Mouse (Mus musculus) embryonic facial prominence, embryonic 14.5 days (tissue): ENCODE measurements around the gene S1pr5. TPM values are rescaled to one million over a fixed set of nuclear protein-coding genes. Genes with fewer than 3 reads are reported as not detected.
"Not testable (repeated sequence)": the region's sequence is repeated elsewhere in the genome, so short reads cannot be mapped to it uniquely, and the experiment has no call there.

ENCODE experiments used
- ATAC-seq: fragments of 200-750 bp; cut with Nextera tagmentation; 2 replicates; pipeline ENCODE4 v1.8.0; 2017; ENCODE audit warnings: low read depth, moderate number of reproducible peaks, moderate TSS enrichment
- DNase-seq: peaks from one replicate; pipeline ENCODE4 v3.0.0-alpha.2; 2015; ENCODE audit warnings: low spot score
- H3K27ac ChIP-seq: fragments of 300-500 bp; sonication (generic); replicated peaks from 2 replicates; pipeline ENCODE4 v1.5.1; 2014; ENCODE audit warnings: low read depth, mild to moderate bottlenecking, low read length, moderate library complexity
- H3K27me3 ChIP-seq: fragments of 300-500 bp; sonication (generic); replicated peaks from 2 replicates; pipeline ENCODE4 v1.6.1; 2014; ENCODE audit warnings: low read length; ENCODE audit not compliant: control insufficient read depth, insufficient read depth
- H3K36me3 ChIP-seq: fragments of 300-500 bp; sonication (generic); 2 replicates; pipeline ENCODE4 v1.6.1; 2014; ENCODE audit warnings: low read length, mixed read lengths; ENCODE audit not compliant: control insufficient read depth, insufficient read depth
- H3K4me1 ChIP-seq: fragments of 300-500 bp; sonication (generic); 2 replicates; pipeline ENCODE4 v1.6.1; 2014; ENCODE audit warnings: antibody characterized with exemption, low read length; ENCODE audit not compliant: control insufficient read depth, insufficient read depth
- H3K4me2 ChIP-seq: fragments of 300-500 bp; sonication (generic); 2 replicates; pipeline ENCODE4 v1.6.1; 2014; ENCODE audit warnings: low read depth, mild to moderate bottlenecking, low read length, moderate library complexity, mixed read lengths
- H3K4me3 ChIP-seq: fragments of 300-500 bp; sonication (generic); 2 replicates; pipeline ENCODE4 v1.5.1; 2014; ENCODE audit warnings: low read depth, mild to moderate bottlenecking, low read length
- H3K9ac ChIP-seq: fragments of 300-500 bp; sonication (generic); 2 replicates; pipeline ENCODE4 v1.6.1; 2014; ENCODE audit warnings: low read depth, mild to moderate bottlenecking, low read length, moderate library complexity, mixed read lengths
- H3K9me3 ChIP-seq: fragments of 300-500 bp; sonication (generic); 2 replicates; pipeline ENCODE4 v1.6.1; 2016; ENCODE audit warnings: low read length; ENCODE audit not compliant: control insufficient read depth
- WGBS: fragments of 180-500 bp; shearing (Covaris S2); extraction: QIAGEN DNeasy Blood & Tissue Kit; methylation state at CpG from one replicate; pipeline ENCODE4 v1.1.7; 2014; 5-methylcytosine and 5-hydroxymethylcytosine counted together
- polyA plus RNA-seq: library from polyadenylated mRNA; unstranded; fragments of >200 nt; fragmentation: Nextera tagmentation; extraction: Ambion mirVana; gene quantifications from 2 replicates; pipeline ENCODE4 v1.2.1, GENCODE M21; 2014

S1pr5 gene
- polyA plus RNA-seq, 1 experiment from 2014 or later: 0.96 TPM

DNA sequence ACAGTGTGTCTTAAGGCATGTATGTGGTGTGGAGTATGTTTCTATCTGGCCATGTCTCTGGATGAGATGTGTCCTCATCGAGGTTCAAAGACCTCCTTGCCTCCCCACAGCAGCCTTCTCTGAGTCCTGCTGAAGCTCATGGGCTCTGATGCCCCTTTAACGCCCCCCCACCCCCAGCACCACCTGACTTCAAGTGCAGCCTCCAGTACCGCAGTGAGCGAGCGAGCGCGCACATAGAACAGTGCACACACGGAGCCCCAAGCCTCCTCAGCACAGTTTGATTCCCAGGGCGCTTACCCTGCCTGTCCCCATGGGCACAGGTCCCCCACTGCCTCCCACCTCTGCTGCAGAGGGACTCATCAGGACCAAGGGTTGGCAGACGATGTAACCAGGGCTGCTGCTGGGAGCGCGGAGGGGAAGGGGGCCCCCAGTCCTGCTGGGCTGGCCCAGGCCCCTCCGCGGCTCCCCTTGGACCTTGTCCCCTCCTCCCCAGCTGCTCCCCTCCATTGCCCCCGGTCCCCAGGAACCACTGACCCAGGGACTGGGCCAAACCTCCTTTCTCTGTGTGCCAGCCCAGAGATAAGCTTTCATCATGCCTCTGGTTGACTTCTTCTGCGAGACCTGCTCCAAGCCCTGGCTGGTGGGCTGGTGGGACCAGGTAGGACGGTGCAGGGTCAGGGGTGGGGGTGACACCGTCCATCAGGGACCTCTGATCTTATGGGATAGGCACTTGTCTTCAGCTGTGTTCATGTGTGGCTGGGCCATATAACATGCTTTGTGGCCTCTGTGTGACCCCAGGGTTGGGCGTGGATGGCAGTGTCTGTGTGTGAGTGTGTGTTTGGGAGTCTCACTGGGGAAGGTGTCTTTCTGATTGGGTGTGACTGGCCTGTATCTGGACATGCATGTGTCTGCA lies 51.5 kb downstream of the S1pr5 start:
- 25% methylated on average over 14 of the region's 19 CpGs for WGBS
- Histone ChIP-seq H3K9ac (peak overlapping the region; percentile 56), H3K4me3 (peak overlapping the region; percentile 17), H3K27ac (no peak overlapping the region), H3K36me3 (no peaks in the 10 kb centered on the region), H3K4me2 (peak overlapping the region; percentile 55), H3K9me3 (no peaks in the 10 kb centered on the region), H3K27me3 (no peaks in the 10 kb centered on the region), H3K4me1 (0 out of 2 replicates have a peak, but pooled peaks cover 3% of the 10 kb centered on the region)
- ATAC-seq (peak; percentile 72), DNase-seq (peak; percentile 29)

DNA sequence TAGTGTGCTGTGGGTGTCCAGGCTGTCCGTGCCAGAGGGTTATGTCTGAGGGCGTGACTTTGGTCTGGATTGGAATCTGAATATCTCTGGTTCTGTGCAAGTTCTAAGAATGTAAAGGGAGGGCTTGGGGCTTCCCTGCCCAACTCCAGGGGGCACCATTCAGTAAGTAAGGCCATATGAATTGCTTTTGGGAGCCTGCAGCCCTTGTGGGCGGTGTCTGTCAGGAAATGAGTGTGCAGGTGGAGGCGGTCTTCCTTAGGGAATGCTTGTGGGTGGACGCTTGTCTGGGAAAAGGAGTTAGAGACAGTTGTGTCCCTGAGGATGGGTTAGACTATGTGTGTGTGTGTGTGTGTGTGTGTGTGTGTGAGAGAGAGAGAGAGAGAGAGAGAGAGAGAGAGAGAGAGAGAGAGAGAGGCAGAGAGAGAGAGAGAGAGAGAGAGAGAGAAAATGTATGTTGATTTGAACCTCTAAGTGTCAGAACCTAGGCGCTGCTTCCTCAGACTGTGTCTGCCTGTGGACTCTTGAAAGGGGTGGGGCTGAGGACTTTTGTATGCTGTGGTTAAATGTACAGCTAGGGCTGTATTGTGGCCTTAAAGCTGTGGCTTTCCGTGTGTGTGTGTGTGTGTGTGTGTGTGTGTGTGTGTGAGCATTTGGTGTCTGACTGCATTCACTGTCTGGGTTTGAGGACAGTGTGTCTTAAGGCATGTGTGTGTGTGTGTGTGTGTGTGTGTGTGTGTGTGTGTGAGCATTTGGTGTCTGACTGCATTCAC lies 52.3 kb downstream of the S1pr5 start:
- WGBS: 55% methylated on average over 7 of the region's 7 CpGs
- H3K27ac ChIP-seq, DNase-seq, H3K36me3 ChIP-seq, H3K4me2 ChIP-seq, H3K4me3 ChIP-seq, H3K27me3 ChIP-seq, H3K9me3 ChIP-seq, H3K9ac ChIP-seq, H3K4me1 ChIP-seq: not testable (repeated sequence)
- peak; percentile 46; the same call in 1 of the 2 replicates for ATAC-seq

DNA sequence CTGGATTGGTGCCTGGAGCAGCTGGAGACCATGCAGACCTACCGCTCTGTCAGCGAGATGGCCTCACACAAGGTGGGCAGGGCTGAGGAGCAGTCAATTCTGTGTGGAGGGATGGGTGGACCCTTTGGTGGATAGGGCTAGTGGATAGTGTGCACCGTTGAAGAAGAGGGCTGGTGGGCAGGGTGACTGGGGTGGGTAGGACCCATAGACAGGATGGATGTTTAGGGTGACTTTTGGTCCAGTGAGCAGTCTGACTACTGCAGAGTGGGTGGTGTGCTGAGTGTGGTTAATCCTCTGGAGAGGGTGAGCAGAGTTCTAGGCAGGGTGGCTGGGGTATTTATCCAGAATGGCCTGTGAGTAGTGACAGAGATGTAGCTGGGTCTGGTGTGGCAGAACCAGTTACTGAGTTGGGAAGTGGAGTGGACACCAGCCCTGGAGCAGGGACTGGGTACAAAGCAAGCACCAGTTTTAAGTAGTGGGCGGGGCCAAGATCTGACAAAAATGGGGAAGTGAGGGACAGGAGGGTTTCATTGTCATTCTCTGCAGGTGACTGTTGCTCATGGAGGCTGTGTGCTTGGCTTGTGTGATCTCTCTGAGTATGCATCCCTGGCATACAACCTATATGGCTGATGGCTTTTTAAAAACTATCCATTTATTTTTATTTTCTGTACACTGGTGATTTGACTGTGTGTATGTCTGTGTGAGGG lies 53.3 kb downstream of the S1pr5 start:
- Histone ChIP-seq H3K4me1 (0 out of 2 replicates have a peak, but pooled peaks cover 3% of the 10 kb centered on the region), H3K27me3 (no peaks in the 10 kb centered on the region), H3K27ac (no peak overlapping the region), H3K4me2 (no peak overlapping the region), H3K9ac (no peak overlapping the region), H3K9me3 (no peaks in the 10 kb centered on the region), H3K4me3 (no peak overlapping the region), H3K36me3 (no peaks in the 10 kb centered on the region)
- ATAC-seq: no peak
- DNase-seq: no peak
- WGBS: 90% methylated on average over 4 of the region's 4 CpGs

DNA sequence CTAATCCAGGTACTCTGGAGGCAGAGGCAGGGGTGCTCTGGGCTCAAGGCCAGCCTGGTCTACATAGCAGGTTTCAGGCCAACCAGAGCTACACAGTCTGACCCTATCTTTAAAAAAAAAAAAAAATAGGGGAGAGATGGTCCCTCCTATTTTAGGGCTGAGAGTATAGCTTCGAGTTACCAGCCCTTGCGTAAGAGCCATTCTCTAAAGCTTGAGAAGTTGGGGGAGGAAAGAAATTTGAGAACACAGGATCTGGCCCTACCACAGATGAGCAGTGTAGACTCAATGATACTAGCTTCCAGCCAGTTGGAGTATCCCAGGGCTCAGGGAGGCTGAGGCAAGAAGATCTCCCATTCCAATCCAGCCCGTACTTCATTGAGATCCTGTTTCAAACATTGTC lies 54.5 kb downstream of the S1pr5 start:
- DNase-seq (no peak), ATAC-seq (no peak)
- H3K4me3 ChIP-seq: no peak overlapping the region
- H3K36me3 ChIP-seq: no peaks in the 10 kb centered on the region
- no peaks in the 10 kb centered on the region for H3K27me3 ChIP-seq
- no peak overlapping the region for H3K9ac ChIP-seq
- no peak overlapping the region for H3K27ac ChIP-seq
- no peaks in the 10 kb centered on the region for H3K9me3 ChIP-seq
- no peak overlapping the region for H3K4me2 ChIP-seq
- 72% methylated on average over 3 of the region's 3 CpGs for WGBS
- 0 out of 2 replicates have a peak, but pooled peaks cover 3% of the 10 kb centered on the region for H3K4me1 ChIP-seq

Other genes starting within 250 kb of the S1pr5 start
- 110 and 119 TPM in 2 replicates for gene Mrpl4, start 245.7 kb downstream of the S1pr5 start, polyA plus RNA-seq
- 18.6 and 20.0 TPM in 2 replicates for gene Icam1, start 232.5 kb downstream of the S1pr5 start, polyA plus RNA-seq
- 0.65 and 0.69 TPM in 2 replicates for gene Icam4, start 219.1 kb downstream of the S1pr5 start, polyA plus RNA-seq
- gene Icam5, start 216.4 kb downstream of the S1pr5 start, polyA plus RNA-seq: 0.19 TPM in 1 of 2 replicates, not detected in the other
- gene Zglp1, start 181.3 kb downstream of the S1pr5 start, polyA plus RNA-seq: 0.87 and 1.2 TPM in 2 replicates
- 0.24 TPM in 1 of 2 replicates, not detected in the other for gene Gm49373, start 175.3 kb downstream of the S1pr5 start, polyA plus RNA-seq
- 60.8 and 62.7 TPM in 2 replicates for gene Fdx1l, start 174.8 kb downstream of the S1pr5 start, polyA plus RNA-seq
- gene Gm38431, start 156.4 kb downstream of the S1pr5 start, polyA plus RNA-seq: 1.2 and 1.4 TPM in 2 replicates
- 64.2 and 71.4 TPM in 2 replicates for gene Raver1, start 156.4 kb downstream of the S1pr5 start, polyA plus RNA-seq
- 9.8 and 11.6 TPM in 2 replicates for gene Tyk2, start 117.2 kb downstream of the S1pr5 start, polyA plus RNA-seq
- gene Cdc37, start 98.5 kb downstream of the S1pr5 start, polyA plus RNA-seq: 259 and 298 TPM in 2 replicates
- gene Pde4a, start 82.7 kb downstream of the S1pr5 start, polyA plus RNA-seq: 6.2 and 6.9 TPM in 2 replicates
- gene Keap1, start 9.1 kb downstream of the S1pr5 start, polyA plus RNA-seq: 43.0 and 49.6 TPM in 2 replicates
- gene Atg4d, start 16.9 kb upstream of the S1pr5 start, polyA plus RNA-seq: 26.3 and 35.5 TPM in 2 replicates
- 11.0 and 14.4 TPM in 2 replicates for gene Kri1, start 39.5 kb upstream of the S1pr5 start, polyA plus RNA-seq
- gene Cdkn2d, start 43.0 kb upstream of the S1pr5 start, polyA plus RNA-seq: 57.2 and 57.7 TPM in 2 replicates
- 20.8 and 22.7 TPM in 2 replicates for gene Ap1m2, start 63.9 kb upstream of the S1pr5 start, polyA plus RNA-seq
- gene Slc44a2, start 72.3 kb upstream of the S1pr5 start, polyA plus RNA-seq: 111 and 132 TPM in 2 replicates
- 139 and 177 TPM in 2 replicates for gene Ilf3, start 119.4 kb upstream of the S1pr5 start, polyA plus RNA-seq
- 36.9 and 49.4 TPM in 2 replicates for gene Qtrt1, start 163.4 kb upstream of the S1pr5 start, polyA plus RNA-seq
- gene Dnm2, start 176.5 kb upstream of the S1pr5 start, polyA plus RNA-seq: 65.8 and 69.3 TPM in 2 replicates